Mouse (Mus musculus) liver, embryonic 11.5 days (tissue): ENCODE results near the gene Dpysl5. TPM values are rescaled to one million over a fixed set of nuclear protein-coding genes. Genes with fewer than 3 reads are reported as not detected.
A peak's percentile ranks its signal among the peaks of the same experiment; 100 is the strongest.

ENCODE experiments used
- ATAC-seq: fragments of 200-750 bp; cut with Nextera tagmentation; replicated peaks from 2 replicates; pipeline ENCODE4 v1.8.0; 2017; ENCODE audit warnings: moderate number of reproducible peaks, mild to moderate bottlenecking, moderate TSS enrichment, moderate library complexity; ENCODE audit not compliant: low FRiP score
- DNase-seq: peaks from one replicate; pipeline ENCODE4 v3.0.0-alpha.2; 2017; ENCODE audit warnings: low spot score
- H3K27ac ChIP-seq: fragments of 300-500 bp; sonication (generic); 2 replicates; pipeline ENCODE4 v1.5.1; 2014; ENCODE audit warnings: mild to moderate bottlenecking, low read depth, low read length, control low read depth
- H3K27me3 ChIP-seq: fragments of 300-500 bp; sonication (generic); replicated peaks from 2 replicates; pipeline ENCODE4 v1.6.1; 2014; ENCODE audit warnings: low read length, mixed read lengths; ENCODE audit not compliant: control insufficient read depth, insufficient read depth
- H3K36me3 ChIP-seq: fragments of 300-500 bp; sonication (generic); 2 replicates; pipeline ENCODE4 v1.6.1; 2014; ENCODE audit warnings: mild to moderate bottlenecking, low read length, moderate library complexity, mixed read lengths; ENCODE audit not compliant: control insufficient read depth, insufficient read depth
- H3K4me1 ChIP-seq: fragments of 300-500 bp; sonication (generic); replicated peaks from 2 replicates; pipeline ENCODE4 v1.6.1; 2014; ENCODE audit warnings: low read length, mixed read lengths; ENCODE audit not compliant: control insufficient read depth, insufficient read depth
- H3K4me2 ChIP-seq: fragments of 300-500 bp; sonication (generic); 2 replicates; pipeline ENCODE4 v1.6.1; 2014; ENCODE audit warnings: mild to moderate bottlenecking, control low read depth, moderate library complexity
- H3K4me3 ChIP-seq: fragments of 300-500 bp; sonication (generic); 2 replicates; pipeline ENCODE4 v1.5.1; 2014; ENCODE audit warnings: low read depth, low read length, control low read depth
- H3K9ac ChIP-seq: fragments of 300-500 bp; sonication (generic); 2 replicates; pipeline ENCODE4 v1.6.1; 2014; ENCODE audit warnings: low read depth, low read length, control low read depth
- H3K9me3 ChIP-seq: fragments of 300-500 bp; sonication (generic); 2 replicates; pipeline ENCODE4 v1.6.1; 2016; ENCODE audit warnings: low read length, inconsistent platforms, mixed read lengths; ENCODE audit not compliant: control insufficient read depth
- WGBS: fragments of 180-500 bp; shearing (Covaris S2); extraction: QIAGEN DNeasy Blood & Tissue Kit; methylation state at CpG from one replicate; pipeline ENCODE4 v1.1.7; 2014; 5-methylcytosine and 5-hydroxymethylcytosine counted together
- polyA plus RNA-seq: library from polyadenylated mRNA; unstranded; fragments of >200 nt; fragmentation: Nextera tagmentation; extraction: Ambion mirVana; gene quantifications from 2 replicates; pipeline ENCODE4 v1.2.1, GENCODE M21; 2014

Gene Dpysl5
- polyA plus RNA-seq, 1 experiment from 2014 or later: 1.6 TPM

GRCm38 (mm10) chr5:30713299-30713675, 1.9 kb downstream of the Dpysl5 start:
- ATAC-seq (no peak), DNase-seq (peak; percentile 42)
- no peak overlapping the region for H3K27ac ChIP-seq
- peak overlapping the region; percentile 48 for H3K4me3 ChIP-seq
- no peak overlapping the region for H3K9ac ChIP-seq
- no peaks in the 10 kb centered on the region for H3K9me3 ChIP-seq
- H3K27me3 ChIP-seq: peaks cover 65% of the 10 kb centered on the region
- H3K36me3 ChIP-seq: no peaks in the 10 kb centered on the region
- peak overlapping the region; percentile 90 for H3K4me2 ChIP-seq
- H3K4me1 ChIP-seq: peaks cover 14% of the 10 kb centered on the region
- WGBS: under 1% methylated on average over 20 of the region's 20 CpGs

DNA sequence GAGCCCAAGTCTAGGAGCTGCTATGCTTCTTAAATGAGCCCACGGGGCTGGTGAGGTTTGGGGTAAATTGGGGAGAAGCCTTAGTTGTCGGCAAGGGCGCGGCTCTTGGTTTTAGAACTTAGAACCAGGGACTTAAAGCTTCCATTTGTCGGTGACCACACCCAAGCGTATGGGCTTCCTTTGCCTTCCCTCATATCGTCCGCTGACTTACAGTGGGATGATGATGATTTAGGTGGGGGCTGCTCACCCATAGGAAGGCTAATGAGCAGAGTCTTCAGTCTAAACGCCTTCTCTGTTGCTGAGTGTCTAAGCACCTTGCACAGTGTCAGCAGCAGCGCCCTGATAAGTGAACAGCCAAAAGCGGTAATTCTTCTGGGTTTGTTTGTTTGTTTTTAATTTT, 2.3 kb downstream of the Dpysl5 start:
- Histone ChIP-seq H3K27ac (no peak overlapping the region), H3K36me3 (no peaks in the 10 kb centered on the region), H3K4me1 (peaks cover 14% of the 10 kb centered on the region), H3K27me3 (peaks cover 65% of the 10 kb centered on the region), H3K4me3 (peak overlapping the region; percentile 48), H3K9ac (no peak overlapping the region), H3K4me2 (peak overlapping the region; percentile 90), H3K9me3 (no peaks in the 10 kb centered on the region)
- DNase-seq (no peak), ATAC-seq (no peak)
- 23% methylated on average over 11 of the region's 11 CpGs for WGBS

DNA sequence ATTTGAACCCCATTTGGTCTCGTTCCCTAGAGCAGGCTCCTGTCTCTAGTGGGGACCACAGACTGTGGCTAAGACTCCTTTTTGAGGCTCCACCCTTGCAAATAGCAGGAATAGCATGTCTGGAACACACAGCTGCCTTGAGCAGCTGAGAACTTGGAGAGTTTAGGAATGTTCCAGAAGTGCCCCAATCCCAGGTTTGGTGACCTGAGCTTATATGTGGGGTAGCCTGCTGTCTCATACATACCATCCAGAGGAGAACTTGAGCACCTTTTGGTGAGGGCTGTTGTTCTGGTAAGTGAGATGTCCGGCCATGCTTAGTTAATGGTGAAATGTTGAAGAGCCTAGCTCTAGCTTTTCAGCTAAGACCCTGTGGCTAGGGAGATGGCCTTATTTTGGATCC, 4.9 kb downstream of the Dpysl5 start:
- Histone ChIP-seq H3K9ac (no peak overlapping the region), H3K9me3 (no peaks in the 10 kb centered on the region), H3K27me3 (peaks cover 45% of the 10 kb centered on the region), H3K36me3 (no peaks in the 10 kb centered on the region), H3K4me2 (no peak overlapping the region), H3K4me1 (peaks cover 11% of the 10 kb centered on the region), H3K27ac (no peak overlapping the region), H3K4me3 (no peak overlapping the region)
- DNase-seq (no peak), ATAC-seq (no peak)
- 81% methylated on average over 2 of the region's 2 CpGs for WGBS

GRCm38 (mm10) chr5:30717506-30717905, 6.1 kb downstream of the Dpysl5 start:
- Histone ChIP-seq H3K27me3 (peaks cover 33% of the 10 kb centered on the region), H3K9ac (no peak overlapping the region), H3K27ac (no peak overlapping the region), H3K4me1 (peaks cover 8% of the 10 kb centered on the region), H3K9me3 (no peaks in the 10 kb centered on the region), H3K4me3 (no peak overlapping the region), H3K36me3 (no peaks in the 10 kb centered on the region), H3K4me2 (no peak overlapping the region)
- ATAC-seq: no peak
- WGBS: 81% methylated on average over 4 of the region's 4 CpGs
- DNase-seq: no peak

- WGBS: 77% methylated on average over 10 of the region's 10 CpGs
- ATAC-seq: no peak
Measured at GRCm38 (mm10) chr5:30717991-30718703, 6.8 kb downstream of the Dpysl5 start.

GRCm38 (mm10) chr5:30721935-30722334, 10.6 kb downstream of the Dpysl5 start:
- Histone ChIP-seq H3K36me3 (no peaks in the 10 kb centered on the region), H3K4me1 (no peaks in the 10 kb centered on the region), H3K4me2 (no peak overlapping the region), H3K4me3 (no peak overlapping the region), H3K27me3 (no peaks in the 10 kb centered on the region), H3K27ac (no peak overlapping the region), H3K9ac (no peak overlapping the region), H3K9me3 (no peaks in the 10 kb centered on the region)
- 82% methylated on average over 8 of the region's 8 CpGs for WGBS
- no peak for ATAC-seq
- DNase-seq: no peak

More at GRCm38 (mm10) chr5:30717991-30718703, 6.8 kb downstream of the Dpysl5 start:
- DNase-seq: no peak
- Histone ChIP-seq H3K4me2 (no peak overlapping the region), H3K36me3 (no peaks in the 10 kb centered on the region), H3K27me3 (peaks cover 27% of the 10 kb centered on the region), H3K4me1 (peaks cover 2% of the 10 kb centered on the region), H3K9ac (no peak overlapping the region), H3K27ac (no peak overlapping the region), H3K4me3 (no peak overlapping the region), H3K9me3 (no peaks in the 10 kb centered on the region)

- no peaks in the 10 kb centered on the region for H3K4me1 ChIP-seq
- ATAC-seq (no peak), DNase-seq (no peak)
- H3K9me3 ChIP-seq: no peaks in the 10 kb centered on the region
- no peaks in the 10 kb centered on the region for H3K27me3 ChIP-seq
- no peak overlapping the region for H3K27ac ChIP-seq
- H3K36me3 ChIP-seq: no peaks in the 10 kb centered on the region
- H3K4me3 ChIP-seq: no peak overlapping the region
- WGBS: 80% methylated on average over 5 of the region's 5 CpGs
- H3K9ac ChIP-seq: no peak overlapping the region
- H3K4me2 ChIP-seq: no peak overlapping the region
Measured at GRCm38 (mm10) chr5:30726151-30726693, 14.9 kb downstream of the Dpysl5 start.

DNA sequence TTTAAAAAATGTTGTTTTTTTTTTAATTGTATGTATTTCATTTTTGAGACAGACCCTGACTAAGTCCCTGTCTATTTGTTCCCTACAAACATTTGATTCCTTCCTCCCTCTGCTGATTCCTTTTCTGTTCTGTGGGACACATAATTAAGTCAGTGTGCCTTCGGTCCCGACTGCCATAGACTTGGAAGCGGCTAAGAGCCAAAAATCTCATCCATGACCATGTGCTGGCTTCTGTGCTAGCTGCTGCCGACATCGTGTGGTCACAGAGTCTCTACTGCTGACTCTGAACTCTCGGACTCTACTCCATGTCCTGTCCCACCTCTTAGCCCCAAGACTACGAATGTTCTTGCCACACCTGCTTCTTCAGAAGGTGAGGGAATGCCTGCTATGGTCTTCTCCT, 21.1 kb downstream of the Dpysl5 start:
- Histone ChIP-seq H3K9me3 (no peaks in the 10 kb centered on the region), H3K27ac (no peak overlapping the region), H3K9ac (no peak overlapping the region), H3K4me3 (no peak overlapping the region), H3K36me3 (no peaks in the 10 kb centered on the region), H3K27me3 (0 out of 2 replicates have a peak, but pooled peaks cover 2% of the 10 kb centered on the region), H3K4me1 (no peaks in the 10 kb centered on the region), H3K4me2 (no peak overlapping the region)
- WGBS: 86% methylated on average over 7 of the region's 7 CpGs
- no peak for DNase-seq
- no peak for ATAC-seq

DNA sequence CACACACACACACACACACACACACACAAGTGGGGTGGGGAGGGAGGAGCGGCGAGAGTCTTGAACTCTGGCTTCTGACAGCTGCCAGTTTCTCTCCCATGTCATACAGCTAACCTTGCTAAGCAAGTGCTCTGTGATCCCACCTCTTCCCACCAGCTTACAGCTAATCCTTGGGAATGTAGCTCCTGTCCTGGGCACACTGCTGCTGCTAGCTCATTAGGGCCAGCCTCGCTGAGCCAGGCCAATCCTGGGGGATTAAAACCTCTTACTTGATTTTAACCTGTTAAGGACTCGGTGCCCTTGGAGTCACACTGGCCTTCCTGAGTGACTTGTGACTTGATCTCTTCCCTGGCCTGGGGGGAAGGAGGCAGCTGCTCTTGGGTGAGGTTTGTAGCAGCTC, 23.3 kb downstream of the Dpysl5 start:
- 34% methylated on average over 4 of the region's 4 CpGs for WGBS
- Histone ChIP-seq H3K27me3 (peaks cover 5% of the 10 kb centered on the region; the same call in 1 of the 2 replicates), H3K4me3 (no peak overlapping the region), H3K27ac (no peak overlapping the region), H3K36me3 (no peaks in the 10 kb centered on the region), H3K9me3 (no peaks in the 10 kb centered on the region), H3K4me2 (no peak overlapping the region), H3K4me1 (no peaks in the 10 kb centered on the region; the same call in 1 of the 2 replicates), H3K9ac (no peak overlapping the region)
- ATAC-seq (no peak), DNase-seq (no peak)
